Mouse (Mus musculus) spleen, postnatal 36 days (tissue): ENCODE results near the gene Appl2.
"Not testable (repeated sequence)": the region's sequence is repeated elsewhere in the genome, so short reads cannot be mapped to it uniquely, and the experiment has no call there.

Source experiments
- DNase-seq, 2 experiments: peaks; one replicate each; pipeline ENCODE4 v3.0.0; 2022; ENCODE audit warnings: low spot score in 2 of 2, mixed read lengths in 1 of 2

The Appl2 gene

DNA sequence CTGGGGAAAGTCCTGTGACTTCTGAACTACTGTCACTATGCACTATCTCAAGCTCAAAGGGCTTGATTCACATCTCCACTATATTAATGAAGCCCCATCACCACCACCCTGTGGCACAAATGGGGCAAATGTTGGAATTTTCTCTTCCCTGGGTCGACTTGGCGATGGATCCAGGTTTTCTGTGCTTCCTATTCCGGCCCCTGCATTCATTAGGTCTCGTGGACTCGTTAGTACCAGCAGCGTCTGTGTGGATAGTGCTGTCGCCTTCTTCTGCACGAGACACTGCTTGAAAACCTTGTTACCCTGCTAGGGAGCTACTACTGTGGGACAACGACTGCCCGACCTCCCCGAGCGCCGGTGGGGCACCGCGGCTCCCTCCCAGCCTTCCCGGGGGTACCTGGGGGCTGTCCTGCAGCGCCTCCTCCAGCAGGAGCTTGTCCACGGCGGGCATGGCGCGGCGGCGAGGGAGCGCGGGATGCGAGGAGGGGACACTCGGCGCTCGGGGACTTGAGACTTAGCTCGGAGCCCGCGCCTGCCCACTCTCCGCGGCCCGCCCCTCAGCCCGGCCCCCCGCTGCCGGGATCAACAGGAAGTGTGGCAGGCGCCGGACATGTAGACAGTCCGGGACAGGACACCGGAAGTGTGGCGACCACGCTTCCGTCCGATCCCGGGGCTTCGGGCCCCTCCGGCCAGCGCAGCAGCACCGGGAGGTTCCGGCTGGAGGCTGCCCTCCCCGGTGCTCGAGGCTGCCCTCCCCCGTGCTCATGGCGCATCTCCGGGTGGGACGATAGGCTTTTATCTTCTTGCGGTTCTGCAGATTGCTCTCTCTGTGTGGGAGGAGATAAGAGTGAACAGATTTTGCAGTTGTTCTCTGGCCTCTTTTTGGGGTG is at the start of gene Appl2:
Gene Appl2, minus strand, starts transcription at position 608 of the 890 bp plus-strand sequence.
- peak; percentile 74 to 80 for DNase-seq

DNA sequence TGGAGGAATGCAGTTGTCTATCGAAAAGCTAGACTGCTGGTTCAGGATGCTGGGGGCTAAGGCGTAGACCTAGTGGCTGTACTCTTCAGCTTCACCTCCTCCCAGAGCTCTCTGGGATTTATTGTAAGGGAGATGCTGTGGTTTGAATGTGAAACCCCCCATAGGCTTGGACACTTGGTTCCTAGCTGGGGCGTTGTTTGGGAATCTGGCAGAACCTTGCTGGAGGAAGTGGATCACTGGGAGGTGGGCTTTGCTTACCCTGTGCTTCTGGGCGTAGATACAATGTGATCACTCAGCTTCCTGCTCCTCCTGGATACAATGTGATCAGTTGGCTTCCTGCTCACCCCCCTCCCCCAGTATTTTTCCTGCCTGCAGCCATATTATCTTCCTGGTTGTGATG is 47.7 kb upstream of the Appl2 start:
- no peak for DNase-seq

GRCm38 (mm10) chr10:83692175-83692895 is 43.8 kb upstream of the Appl2 start:
- DNase-seq: no peak

- no peak for DNase-seq
These were observed 39.7 kb upstream of the Appl2 start for GRCm38 (mm10) chr10:83688215-83688614.

DNA sequence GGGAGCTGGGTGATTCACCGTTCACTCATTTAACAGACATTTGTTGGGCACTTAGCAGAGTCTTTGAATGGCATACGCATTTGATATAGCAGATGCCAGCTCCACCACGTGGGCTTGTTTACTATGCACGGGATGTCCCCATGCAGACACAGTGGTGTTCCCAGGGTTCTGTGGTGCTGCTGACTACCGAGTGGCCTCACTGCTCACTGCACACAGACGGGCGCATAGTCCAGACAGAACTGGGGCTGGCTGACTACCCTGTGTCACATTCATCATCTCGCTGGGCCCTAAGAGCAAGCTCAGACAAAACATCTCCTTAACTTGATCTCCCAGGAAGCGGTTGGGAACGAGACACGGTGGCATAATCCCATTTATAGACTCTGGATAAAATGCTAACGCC is 32.8 kb upstream of the Appl2 start:
- DNase-seq: no peak

GRCm38 (mm10) chr10:83666556-83666955 is 18.0 kb upstream of the Appl2 start:
- no peak for DNase-seq

DNA sequence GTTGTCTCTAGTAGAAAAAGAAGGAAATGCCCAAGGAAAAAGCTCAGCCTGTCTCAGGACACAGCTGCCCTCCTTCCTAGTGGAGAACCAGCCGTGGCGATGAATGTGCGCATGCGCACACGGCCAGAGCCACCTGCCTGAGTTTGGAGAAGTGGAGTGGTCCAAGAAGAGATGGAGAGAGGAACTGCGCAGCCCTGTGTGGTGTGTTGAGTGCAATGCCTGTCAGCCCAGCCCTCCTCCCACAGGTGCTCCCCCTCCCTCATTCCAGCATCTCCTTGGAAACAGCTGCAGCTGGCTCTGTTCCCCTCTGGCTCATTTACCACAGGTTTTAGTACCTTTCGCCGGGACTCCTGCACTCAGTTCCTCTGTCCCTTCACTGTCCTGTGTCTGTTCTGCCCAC is 13.4 kb upstream of the Appl2 start:
- no peak for DNase-seq

DNA sequence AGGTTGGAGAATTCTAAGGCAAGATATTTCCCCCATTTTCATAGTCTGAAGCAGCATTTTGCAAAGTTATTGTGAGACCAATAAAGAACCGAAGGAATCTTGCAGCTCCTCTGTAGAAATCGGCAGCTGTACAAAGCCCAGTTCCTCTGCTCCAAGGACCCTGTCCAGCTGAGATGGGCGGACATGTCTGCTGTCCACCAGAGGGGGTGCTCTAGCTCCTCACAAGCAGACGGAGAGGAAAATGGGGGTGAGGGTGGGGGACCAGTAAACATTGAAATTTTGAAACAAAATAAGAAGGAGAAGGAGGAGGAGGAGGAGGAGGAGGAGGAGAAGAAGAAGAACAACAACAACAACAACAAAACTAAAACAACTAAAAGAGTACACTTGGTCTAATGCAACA is 12.1 kb upstream of the Appl2 start:
- DNase-seq: no peak

GRCm38 (mm10) chr10:83654591-83654990 is 6.1 kb upstream of the Appl2 start:
- DNase-seq: no peak

GRCm38 (mm10) chr10:83652205-83652866 is 3.8 kb upstream of the Appl2 start:
- DNase-seq: not testable (repeated sequence)

DNA sequence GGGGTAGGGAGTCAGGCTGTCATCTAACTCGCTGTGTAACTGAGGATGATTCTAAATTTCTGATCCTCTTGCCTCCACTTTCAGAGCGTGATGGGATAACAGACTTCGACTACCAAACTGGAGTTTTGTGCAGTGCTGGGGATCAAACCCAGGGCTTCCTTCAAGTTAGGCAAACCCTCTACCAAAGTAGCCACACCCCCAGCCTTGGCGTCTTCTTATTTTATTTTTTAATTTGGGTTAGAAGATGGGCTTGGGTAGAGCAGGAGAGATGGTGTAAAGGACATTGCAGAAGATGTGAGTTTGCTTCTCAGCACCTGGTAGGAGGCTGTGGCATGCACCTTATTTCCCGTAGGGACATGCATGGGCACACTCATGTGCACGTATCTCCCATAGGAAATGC is 499 bp upstream of the Appl2 start:
- DNase-seq: no peak

DNA sequence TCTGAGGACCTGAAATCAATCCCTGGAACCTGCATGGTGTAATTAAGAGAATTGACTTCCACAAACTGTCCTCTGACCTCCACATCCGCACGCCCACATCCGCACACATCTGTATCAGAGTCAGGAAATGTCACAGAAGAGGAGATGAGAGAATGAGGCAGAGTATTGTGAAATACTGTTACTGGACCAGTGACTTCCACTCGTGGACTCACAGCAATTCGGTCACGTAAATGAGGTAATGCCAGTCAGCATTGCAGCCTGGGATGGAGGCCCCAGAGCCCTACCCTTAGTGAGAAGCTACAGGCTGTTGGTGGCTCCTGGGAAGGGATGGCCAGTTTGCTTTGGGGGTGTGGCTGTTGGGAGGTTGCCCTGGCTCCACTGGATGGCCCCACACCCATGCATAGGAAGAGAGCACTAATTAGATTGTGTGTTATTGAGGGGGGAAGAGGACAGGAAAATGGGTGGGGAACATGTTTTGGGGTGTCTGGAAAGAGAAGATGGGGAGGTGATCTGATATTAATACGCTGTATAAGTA is 2.1 kb downstream of the Appl2 start:
- no peak for DNase-seq

DNA sequence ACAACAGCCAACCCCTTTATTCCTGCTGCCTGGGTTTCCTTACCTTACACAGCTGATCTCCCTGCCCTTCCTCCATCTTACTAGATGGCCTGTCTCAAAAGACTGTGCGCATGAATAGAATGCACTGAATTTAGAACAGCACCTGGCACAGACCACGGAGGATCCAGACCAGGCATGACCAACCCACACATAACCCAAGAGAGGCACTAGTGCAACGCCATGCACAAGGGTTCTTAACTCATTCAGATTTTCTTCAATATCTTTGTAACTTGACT is 2.9 kb downstream of the Appl2 start:
- no peak for DNase-seq

- DNase-seq: peak; percentile 14 to 25
These were observed 3.4 kb downstream of the Appl2 start for GRCm38 (mm10) chr10:83644865-83645715.

DNA sequence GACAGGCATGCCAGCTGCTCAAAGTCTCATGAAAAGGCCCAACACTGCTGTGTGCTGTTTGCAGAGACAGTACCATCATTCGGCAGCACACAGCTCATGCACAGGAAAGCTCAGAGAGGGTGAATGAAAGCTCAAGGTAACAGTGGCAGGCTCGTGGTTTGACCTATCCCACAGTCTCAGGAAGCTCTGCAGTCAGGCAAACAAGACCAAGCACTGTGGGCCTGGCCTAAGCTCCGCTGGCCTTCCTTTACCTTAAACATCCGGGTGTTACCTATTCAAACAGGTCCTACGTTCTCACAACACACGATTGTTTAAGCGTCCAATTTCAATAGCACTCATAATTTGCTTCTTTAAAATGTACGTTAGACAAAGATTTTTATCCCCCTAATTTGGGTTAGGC is 4.4 kb downstream of the Appl2 start:
- no peak for DNase-seq

DNA sequence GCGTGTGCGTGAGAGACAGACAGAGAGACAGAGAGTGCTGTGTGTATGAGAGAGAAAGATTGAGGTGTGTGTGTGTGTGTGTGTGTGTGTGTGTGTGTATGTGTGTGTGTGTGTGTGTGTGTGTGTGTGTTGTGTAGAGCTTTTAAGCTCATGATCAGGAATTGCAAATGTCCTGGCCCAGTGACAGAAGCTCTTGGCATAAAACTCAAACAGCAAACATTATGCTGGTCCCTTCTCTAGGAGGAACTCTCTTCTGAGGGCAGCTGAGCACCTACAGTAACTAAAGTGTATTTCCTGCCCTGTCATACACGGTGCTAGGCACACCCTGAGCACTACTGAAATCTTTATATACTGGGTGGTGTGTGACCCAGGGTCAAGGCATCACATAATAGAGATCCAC is 6.9 kb downstream of the Appl2 start:
- no peak for DNase-seq

GRCm38 (mm10) chr10:83639881-83640386 is 8.6 kb downstream of the Appl2 start:
- DNase-seq: no peak

DNA sequence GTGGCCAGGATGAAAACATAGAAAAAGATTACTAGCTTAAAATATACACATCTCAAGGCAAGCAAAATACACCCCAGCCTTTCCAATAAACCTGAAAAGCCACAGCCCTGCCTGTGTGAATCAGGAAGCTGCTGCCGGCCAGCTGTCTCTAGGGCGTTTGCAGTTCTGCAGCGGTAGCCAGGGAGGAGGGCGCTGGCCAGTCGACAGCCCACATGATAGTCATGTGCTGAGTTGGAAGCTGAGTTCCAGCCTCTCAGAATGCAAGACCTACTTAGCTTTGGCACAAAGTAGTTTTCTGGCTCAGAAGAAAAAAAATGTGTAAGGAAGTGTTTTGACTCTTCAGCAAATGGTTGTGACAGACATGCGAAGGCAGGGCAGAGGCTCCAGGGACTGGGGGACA is 11.2 kb downstream of the Appl2 start:
- peak; percentile 17 to 30 for DNase-seq

- no peak for DNase-seq
These were observed 12.3 kb downstream of the Appl2 start for GRCm38 (mm10) chr10:83636191-83636590.

GRCm38 (mm10) chr10:83634461-83634860 is 14.1 kb downstream of the Appl2 start:
- peak; percentile 23 to 31 for DNase-seq

- no peak for DNase-seq
These were observed 15.6 kb downstream of the Appl2 start for GRCm38 (mm10) chr10:83632806-83633374.
